Mouse (Mus musculus) B cell, adult 2 months (primary cell): ENCODE measurements around the gene Cryz.

Experiments
- DNase-seq, 2 experiments: peaks; one replicate each; pipeline ENCODE4 v3.0.0; 2022

Cryz gene

GRCm38 (mm10) chr3:154596488-154596933 lies at the start of gene Cryz:
TSS of gene Cryz (plus strand) at chr3:154596711.
- peak; percentile 92 to 94 for DNase-seq

GRCm38 (mm10) chr3:154547549-154548426 lies 48.7 kb upstream of the Cryz start:
- no peak for DNase-seq

- no peak for DNase-seq
Observed at GRCm38 (mm10) chr3:154548868-154549301, 47.6 kb upstream of the Cryz start.

GRCm38 (mm10) chr3:154550326-154551034 lies 46.0 kb upstream of the Cryz start:
- no peak for DNase-seq

- DNase-seq: no peak
Observed at GRCm38 (mm10) chr3:154551035-154551411, 45.5 kb upstream of the Cryz start.

- no peak for DNase-seq
Observed at GRCm38 (mm10) chr3:154562192-154562591, 34.3 kb upstream of the Cryz start.

- DNase-seq: no peak
Observed at GRCm38 (mm10) chr3:154565437-154565836, 31.1 kb upstream of the Cryz start.

- no peak for DNase-seq
Observed at GRCm38 (mm10) chr3:154570029-154570575, 26.4 kb upstream of the Cryz start.

GRCm38 (mm10) chr3:154570786-154571185 lies 25.7 kb upstream of the Cryz start:
- DNase-seq: no peak

- peak; percentile 59 to 64 for DNase-seq
Observed at GRCm38 (mm10) chr3:154572341-154572972, 24.1 kb upstream of the Cryz start.

GRCm38 (mm10) chr3:154573666-154574065 lies 22.8 kb upstream of the Cryz start:
- DNase-seq: no peak

- DNase-seq: no peak
Observed at GRCm38 (mm10) chr3:154577895-154578294, 18.6 kb upstream of the Cryz start.

GRCm38 (mm10) chr3:154584351-154584750 lies 12.2 kb upstream of the Cryz start:
- no peak for DNase-seq

- DNase-seq: no peak
Observed at GRCm38 (mm10) chr3:154590971-154591370, 5.5 kb upstream of the Cryz start.

GRCm38 (mm10) chr3:154591621-154592020 lies 4.9 kb upstream of the Cryz start:
- DNase-seq: no peak

- no peak for DNase-seq
Observed at GRCm38 (mm10) chr3:154593596-154593995, 2.9 kb upstream of the Cryz start.

GRCm38 (mm10) chr3:154594156-154594555 lies 2.4 kb upstream of the Cryz start:
- DNase-seq: no peak

- DNase-seq: peak; percentile 89 to 90
Observed at GRCm38 (mm10) chr3:154596934-154597554, 533 bp downstream of the Cryz start, which contains the start of gene Tyw3. TSS of gene Tyw3 (minus strand) at chr3:154597104.

- no peak for DNase-seq
Observed at GRCm38 (mm10) chr3:154597561-154597960, 1.1 kb downstream of the Cryz start.

- DNase-seq: no peak
Observed at GRCm38 (mm10) chr3:154602141-154602540, 5.6 kb downstream of the Cryz start.

- no peak for DNase-seq
Observed at GRCm38 (mm10) chr3:154604871-154605270, 8.4 kb downstream of the Cryz start.

- DNase-seq: no peak
Observed at GRCm38 (mm10) chr3:154607896-154608295, 11.4 kb downstream of the Cryz start.

GRCm38 (mm10) chr3:154611888-154612287 lies 15.4 kb downstream of the Cryz start:
- DNase-seq: no peak
